Mouse (Mus musculus) cortical plate, adult 2 months (tissue): ENCODE measurements around the gene Ndufs5.

Experiments
- CTCF ChIP-seq: fragments of 200-500 bp; IDR thresholded peaks from 2 replicates; pipeline ENCODE4 v1.5.1; 2011; ENCODE audit warnings: mild to moderate bottlenecking, control low read depth, low read length; ENCODE audit not compliant: insufficient read depth; ENCODE audit errors: extremely low read depth
- POLR2A ChIP-seq: fragments of 200-500 bp; IDR thresholded peaks from 2 replicates; pipeline ENCODE4 v1.6.1; 2011; ENCODE audit warnings: mild to moderate bottlenecking, low read length, control low read depth; ENCODE audit not compliant: insufficient read depth; ENCODE audit errors: extremely low read depth

DNA sequence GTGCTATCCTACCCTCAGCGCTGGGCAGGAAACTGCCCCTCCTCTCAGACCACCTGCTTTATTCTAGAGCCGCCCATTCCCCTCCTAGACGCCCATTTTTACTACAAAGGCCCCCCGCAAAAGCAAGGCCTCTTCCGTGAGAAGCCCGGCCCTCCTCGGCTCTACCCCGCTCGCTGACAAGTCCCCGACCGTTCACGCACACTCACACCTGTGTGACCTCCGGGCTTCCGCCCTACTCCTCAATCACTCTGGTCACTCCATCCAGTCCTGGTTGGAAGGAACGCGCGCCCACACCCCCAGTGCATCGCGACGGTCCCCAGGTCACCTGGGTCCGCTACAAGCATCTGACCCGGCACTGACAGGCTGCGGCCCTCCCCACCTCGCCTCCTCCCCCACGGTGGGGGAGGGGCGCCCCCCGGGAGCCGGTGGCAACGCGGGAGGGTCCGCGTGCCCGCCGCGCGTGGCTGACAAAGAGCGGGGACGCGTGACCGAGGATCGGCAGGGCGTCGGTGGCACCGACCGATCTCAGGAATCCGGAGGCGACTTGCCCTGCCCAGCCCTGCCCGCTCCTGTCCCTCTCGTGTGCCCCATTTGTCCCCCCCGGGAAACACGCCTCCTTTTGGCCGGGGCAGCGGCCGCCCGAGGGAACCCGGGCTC is 31.5 kb downstream of the Ndufs5 start:
- TF ChIP-seq CTCF (no peak), POLR2A (no peak)
